Mouse (Mus musculus): ENCODE results near the gene Stard5. TPM values are rescaled to one million over a fixed set of nuclear protein-coding genes. Genes with fewer than 3 reads are reported as not detected.

Stard5 gene
- polyA plus RNA-seq, 1 experiment from 2014 or later = 19.4 TPM

DNA sequence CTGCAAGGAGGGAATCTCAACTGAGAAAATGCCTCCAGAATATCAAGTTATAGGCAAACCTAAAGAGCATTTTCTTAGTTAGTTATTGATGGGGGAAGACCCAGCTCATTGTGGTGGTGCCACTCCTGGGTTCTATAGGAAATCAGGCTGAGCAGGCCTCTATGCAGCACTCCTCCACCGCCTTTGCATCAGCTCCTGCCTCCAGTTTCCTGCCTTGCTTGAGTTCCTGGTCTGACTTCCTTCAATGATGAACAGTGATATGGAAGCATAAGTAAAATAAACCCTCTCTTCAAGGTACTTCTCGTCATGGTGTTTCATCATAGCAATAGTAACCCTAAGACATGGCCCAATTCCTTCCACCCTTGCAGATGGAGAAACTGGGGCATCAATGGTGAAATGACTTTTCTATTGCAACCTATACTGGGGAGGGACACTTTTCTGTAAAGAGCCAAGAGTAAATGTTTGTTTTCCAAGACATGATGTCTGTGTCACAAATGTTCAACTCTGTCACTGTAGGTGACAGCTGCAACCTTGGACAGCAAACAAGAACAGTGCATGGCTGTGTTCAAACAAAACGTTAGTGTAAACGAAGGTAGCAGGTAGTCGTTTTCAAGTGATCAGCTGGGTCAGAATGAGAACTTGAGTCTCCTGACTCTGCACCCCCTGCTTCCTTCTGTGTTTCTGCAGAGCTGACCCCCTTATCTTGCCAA, 36.3 kb downstream of the Stard5 start:
- Histone ChIP-seq H3K9me3 (ENCODE audit: control insufficient read depth, low read length) (no peaks in the 10 kb centered on the region), H3K4me2 (replicated peaks; ENCODE audit: low read depth, low read length) (no peak overlapping the region), H3K27me3 (ENCODE audit: control insufficient read depth, insufficient read depth, low read length) (no peaks in the 10 kb centered on the region), H3K27ac (ENCODE audit: low read depth, low read length) (no peak overlapping the region), H3K4me1 (ENCODE audit: control insufficient read depth, insufficient read depth, low read length) (no peaks in the 10 kb centered on the region), H3K9ac (ENCODE audit: low read depth, low read length) (no peak overlapping the region), H3K36me3 (ENCODE audit: control insufficient read depth, insufficient read depth, low read length) (no peaks in the 10 kb centered on the region), H3K4me3 (ENCODE audit: low read length) (no peak overlapping the region)
- no peak for ATAC-seq (ENCODE audit: low FRiP score, low TSS enrichment)
- 87% methylated on average over 5 of the region's 5 CpGs for WGBS

DNA sequence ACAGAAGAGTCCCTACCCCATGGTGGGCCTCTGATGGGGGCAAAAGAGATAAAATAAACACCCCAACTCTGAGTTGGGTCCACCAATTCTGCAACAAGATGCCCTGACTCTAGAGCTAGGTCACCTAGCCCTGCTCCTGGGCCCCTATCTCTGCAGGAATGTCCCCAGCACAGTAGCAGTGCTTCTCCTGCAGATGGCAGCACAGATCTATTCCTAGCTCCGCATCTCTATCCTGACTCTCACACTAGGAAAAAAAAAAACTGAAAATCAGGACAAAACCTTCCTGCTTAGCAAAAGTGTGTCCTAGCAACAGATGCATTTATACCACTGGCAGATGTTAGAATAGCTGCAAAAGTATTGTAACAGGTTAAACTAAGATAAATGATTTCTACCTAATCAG, 37.0 kb downstream of the Stard5 start:
- no peak overlapping the region for H3K4me3 ChIP-seq (ENCODE audit: low read length)
- no peaks in the 10 kb centered on the region for H3K9me3 ChIP-seq (ENCODE audit: control insufficient read depth, low read length)
- H3K4me1 ChIP-seq (ENCODE audit: control insufficient read depth, insufficient read depth, low read length) = no peaks in the 10 kb centered on the region
- H3K9ac ChIP-seq (ENCODE audit: low read depth, low read length) = no peak overlapping the region
- ATAC-seq (ENCODE audit: low FRiP score, low TSS enrichment) = no peak
- WGBS = 22% methylated on average over 1 of the region's 1 CpGs
- H3K36me3 ChIP-seq (ENCODE audit: control insufficient read depth, insufficient read depth, low read length) = no peaks in the 10 kb centered on the region
- H3K27me3 ChIP-seq (ENCODE audit: control insufficient read depth, insufficient read depth, low read length) = no peaks in the 10 kb centered on the region
- no peak overlapping the region for H3K4me2 ChIP-seq (replicated peaks; ENCODE audit: low read depth, low read length)
- H3K27ac ChIP-seq (ENCODE audit: low read depth, low read length) = no peak overlapping the region

DNA sequence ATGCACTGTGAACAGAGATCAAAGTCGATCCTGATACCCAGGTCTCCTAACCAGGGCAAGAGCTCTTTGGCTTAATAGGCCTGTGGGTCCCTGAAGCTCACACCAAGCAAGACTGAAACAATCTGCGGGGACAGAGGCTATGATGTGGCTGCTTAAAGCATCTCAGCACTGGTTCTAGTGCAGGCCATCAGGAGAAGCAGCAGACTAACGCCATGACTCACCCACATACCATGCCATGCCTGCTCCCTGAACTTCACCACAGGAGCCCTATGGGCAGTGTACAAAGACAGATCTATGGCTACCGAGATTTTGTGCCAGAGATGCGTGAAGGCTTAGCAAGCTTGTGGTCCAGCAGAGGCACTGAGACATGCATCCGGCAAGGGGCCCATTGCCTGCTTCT, 39.8 kb downstream of the Stard5 start:
- Histone ChIP-seq H3K27me3 (ENCODE audit: control insufficient read depth, insufficient read depth, low read length) (no peaks in the 10 kb centered on the region), H3K27ac (ENCODE audit: low read depth, low read length) (no peak overlapping the region), H3K9ac (ENCODE audit: low read depth, low read length) (no peak overlapping the region), H3K4me2 (replicated peaks; ENCODE audit: low read depth, low read length) (no peak overlapping the region), H3K36me3 (ENCODE audit: control insufficient read depth, insufficient read depth, low read length) (no peaks in the 10 kb centered on the region), H3K9me3 (ENCODE audit: control insufficient read depth, low read length) (no peaks in the 10 kb centered on the region), H3K4me1 (ENCODE audit: control insufficient read depth, insufficient read depth, low read length) (no peaks in the 10 kb centered on the region), H3K4me3 (ENCODE audit: low read length) (no peak overlapping the region)
- 87% methylated on average over 6 of the region's 6 CpGs for WGBS
- ATAC-seq (ENCODE audit: low FRiP score, low TSS enrichment) = no peak

DNA sequence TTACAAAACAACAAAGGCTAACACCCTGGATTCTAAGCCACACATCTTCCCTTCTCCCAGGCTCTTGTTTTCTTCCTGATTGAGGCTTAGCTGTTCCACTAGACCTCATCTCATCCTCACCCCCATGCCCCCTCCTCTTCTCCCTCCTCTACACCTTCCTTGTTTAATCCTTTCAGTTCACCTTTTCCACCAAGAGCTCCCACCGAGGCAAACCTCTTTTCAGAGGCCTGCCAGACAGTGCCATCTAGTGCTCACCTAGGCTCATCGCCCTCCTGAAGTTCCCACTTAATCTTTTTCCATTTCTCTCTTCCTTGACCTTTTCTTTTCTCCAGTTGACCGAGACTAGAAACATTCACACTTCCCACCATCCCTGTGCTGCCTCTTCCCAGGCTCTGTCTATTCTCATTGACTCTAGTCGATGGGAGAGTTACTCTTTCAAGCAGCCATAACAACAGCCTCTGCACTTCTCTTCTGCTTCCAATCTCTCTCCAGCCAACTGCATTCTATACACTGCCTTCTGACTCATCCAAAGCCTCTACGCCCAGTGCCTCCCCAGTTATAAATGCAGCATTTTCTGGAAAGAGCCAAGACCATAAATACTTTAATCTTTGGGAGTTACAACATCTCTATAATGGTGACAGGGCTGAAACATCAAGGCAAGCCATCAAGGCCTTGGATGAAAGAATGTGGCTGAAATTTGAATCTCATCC, 43.9 kb downstream of the Stard5 start:
- Histone ChIP-seq H3K4me2 (replicated peaks; ENCODE audit: low read depth, low read length) (no peak overlapping the region), H3K4me1 (ENCODE audit: control insufficient read depth, insufficient read depth, low read length) (no peaks in the 10 kb centered on the region), H3K36me3 (ENCODE audit: control insufficient read depth, insufficient read depth, low read length) (no peaks in the 10 kb centered on the region), H3K9me3 (ENCODE audit: control insufficient read depth, low read length) (no peaks in the 10 kb centered on the region), H3K27ac (ENCODE audit: low read depth, low read length) (no peak overlapping the region), H3K4me3 (ENCODE audit: low read length) (no peak overlapping the region), H3K27me3 (ENCODE audit: control insufficient read depth, insufficient read depth, low read length) (no peaks in the 10 kb centered on the region), H3K9ac (ENCODE audit: low read depth, low read length) (no peak overlapping the region)
- ATAC-seq (ENCODE audit: low FRiP score, low TSS enrichment) = no peak
- WGBS = 35% methylated on average over 5 of the region's 5 CpGs

DNA sequence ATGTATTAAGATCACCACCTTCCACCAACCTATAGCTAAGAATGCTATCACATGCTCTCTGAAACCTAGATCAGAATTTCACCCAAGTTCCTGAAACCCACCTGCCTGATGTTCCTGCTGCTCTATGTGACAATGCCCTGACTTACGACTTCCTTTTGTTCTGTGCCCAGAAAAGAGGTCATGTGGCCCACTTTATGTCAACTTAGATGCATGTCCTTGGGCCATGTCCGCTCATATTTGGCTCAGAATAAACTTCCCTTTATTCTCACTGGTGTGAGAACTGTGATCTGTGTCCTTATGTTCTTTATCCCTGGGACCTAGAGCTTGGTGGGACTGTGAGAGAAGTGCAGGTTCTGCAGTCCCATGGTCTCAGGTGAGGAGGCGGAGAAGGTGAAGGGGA, 45.5 kb downstream of the Stard5 start:
- H3K9ac ChIP-seq (ENCODE audit: low read depth, low read length) = no peak overlapping the region
- no peak overlapping the region for H3K4me3 ChIP-seq (ENCODE audit: low read length)
- no peaks in the 10 kb centered on the region for H3K36me3 ChIP-seq (ENCODE audit: control insufficient read depth, insufficient read depth, low read length)
- ATAC-seq (ENCODE audit: low FRiP score, low TSS enrichment) = no peak
- WGBS = 81% methylated on average over 3 of the region's 3 CpGs
- H3K4me1 ChIP-seq (ENCODE audit: control insufficient read depth, insufficient read depth, low read length) = no peaks in the 10 kb centered on the region
- H3K9me3 ChIP-seq (ENCODE audit: control insufficient read depth, low read length) = no peaks in the 10 kb centered on the region
- no peak overlapping the region for H3K27ac ChIP-seq (ENCODE audit: low read depth, low read length)
- H3K4me2 ChIP-seq (replicated peaks; ENCODE audit: low read depth, low read length) = no peak overlapping the region
- no peaks in the 10 kb centered on the region for H3K27me3 ChIP-seq (ENCODE audit: control insufficient read depth, insufficient read depth, low read length)

DNA sequence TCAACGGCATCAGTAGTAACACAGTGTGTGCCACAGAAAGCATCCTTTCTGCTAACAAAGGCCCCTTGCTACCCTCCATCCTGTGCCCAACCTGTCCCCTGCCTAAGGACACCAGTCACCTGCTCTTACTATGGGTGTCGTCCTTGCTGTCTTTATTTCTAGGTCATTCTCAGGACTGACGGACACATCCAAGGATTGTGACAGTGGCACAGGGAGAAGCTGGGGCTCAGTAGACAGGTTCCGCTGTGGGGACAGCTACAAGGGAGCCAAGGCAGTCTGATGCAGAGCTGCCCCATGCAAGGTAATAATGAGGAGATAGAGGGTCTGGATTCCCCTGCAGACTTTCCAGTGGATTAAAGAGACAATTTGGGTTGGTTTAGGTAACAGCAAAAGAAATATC, 46.7 kb downstream of the Stard5 start:
- Histone ChIP-seq H3K4me3 (ENCODE audit: low read length) (no peak overlapping the region), H3K9ac (ENCODE audit: low read depth, low read length) (no peak overlapping the region), H3K36me3 (ENCODE audit: control insufficient read depth, insufficient read depth, low read length) (no peaks in the 10 kb centered on the region), H3K4me2 (replicated peaks; ENCODE audit: low read depth, low read length) (no peak overlapping the region), H3K9me3 (ENCODE audit: control insufficient read depth, low read length) (no peaks in the 10 kb centered on the region), H3K27me3 (ENCODE audit: control insufficient read depth, insufficient read depth, low read length) (no peaks in the 10 kb centered on the region), H3K27ac (ENCODE audit: low read depth, low read length) (no peak overlapping the region), H3K4me1 (ENCODE audit: control insufficient read depth, insufficient read depth, low read length) (no peaks in the 10 kb centered on the region)
- ATAC-seq (ENCODE audit: low FRiP score, low TSS enrichment) = no peak
- whole genome bisulfite sequencing = 89% methylated on average over 4 of the region's 4 CpGs

DNA sequence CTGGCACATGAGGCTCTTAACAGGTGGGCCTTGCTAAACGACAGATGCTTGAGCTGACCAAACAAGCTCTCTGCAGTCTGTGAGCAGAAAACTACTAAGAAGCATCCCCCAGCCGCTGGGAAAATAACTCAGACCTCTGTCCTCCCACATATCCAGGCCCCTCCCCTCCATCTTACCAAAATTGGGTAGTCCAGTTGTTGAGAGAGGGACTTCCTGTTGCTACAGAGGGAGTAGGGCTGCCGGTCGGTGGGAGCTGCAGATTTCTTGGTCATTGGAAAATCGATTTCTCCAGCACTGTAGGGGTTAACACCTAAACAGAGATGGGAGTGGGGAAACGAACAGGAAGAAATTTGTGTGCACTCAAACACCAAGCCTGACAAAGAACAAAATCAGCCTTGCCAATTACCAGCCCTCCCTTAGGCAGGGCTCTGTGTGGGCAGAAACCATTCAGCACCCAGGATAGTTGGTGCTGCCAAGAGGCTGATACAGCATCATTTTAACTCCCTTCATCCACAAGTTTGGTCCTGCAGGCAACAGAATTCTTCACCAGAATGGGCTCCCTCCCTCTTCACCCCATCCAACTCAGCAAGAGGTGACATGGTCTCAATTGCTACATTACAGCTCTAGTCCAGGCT, 51.0 kb downstream of the Stard5 start:
- Histone ChIP-seq H3K9me3 (ENCODE audit: control insufficient read depth, low read length) (no peaks in the 10 kb centered on the region), H3K4me1 (ENCODE audit: control insufficient read depth, insufficient read depth, low read length) (no peaks in the 10 kb centered on the region), H3K4me2 (replicated peaks; ENCODE audit: low read depth, low read length) (no peak overlapping the region), H3K4me3 (ENCODE audit: low read length) (no peak overlapping the region), H3K9ac (ENCODE audit: low read depth, low read length) (no peak overlapping the region), H3K27me3 (ENCODE audit: control insufficient read depth, insufficient read depth, low read length) (no peaks in the 10 kb centered on the region), H3K36me3 (ENCODE audit: control insufficient read depth, insufficient read depth, low read length) (no peaks in the 10 kb centered on the region), H3K27ac (ENCODE audit: low read depth, low read length) (no peak overlapping the region)
- WGBS = 19% methylated on average over 6 of the region's 6 CpGs
- ATAC-seq (ENCODE audit: low FRiP score, low TSS enrichment) = no peak

DNA sequence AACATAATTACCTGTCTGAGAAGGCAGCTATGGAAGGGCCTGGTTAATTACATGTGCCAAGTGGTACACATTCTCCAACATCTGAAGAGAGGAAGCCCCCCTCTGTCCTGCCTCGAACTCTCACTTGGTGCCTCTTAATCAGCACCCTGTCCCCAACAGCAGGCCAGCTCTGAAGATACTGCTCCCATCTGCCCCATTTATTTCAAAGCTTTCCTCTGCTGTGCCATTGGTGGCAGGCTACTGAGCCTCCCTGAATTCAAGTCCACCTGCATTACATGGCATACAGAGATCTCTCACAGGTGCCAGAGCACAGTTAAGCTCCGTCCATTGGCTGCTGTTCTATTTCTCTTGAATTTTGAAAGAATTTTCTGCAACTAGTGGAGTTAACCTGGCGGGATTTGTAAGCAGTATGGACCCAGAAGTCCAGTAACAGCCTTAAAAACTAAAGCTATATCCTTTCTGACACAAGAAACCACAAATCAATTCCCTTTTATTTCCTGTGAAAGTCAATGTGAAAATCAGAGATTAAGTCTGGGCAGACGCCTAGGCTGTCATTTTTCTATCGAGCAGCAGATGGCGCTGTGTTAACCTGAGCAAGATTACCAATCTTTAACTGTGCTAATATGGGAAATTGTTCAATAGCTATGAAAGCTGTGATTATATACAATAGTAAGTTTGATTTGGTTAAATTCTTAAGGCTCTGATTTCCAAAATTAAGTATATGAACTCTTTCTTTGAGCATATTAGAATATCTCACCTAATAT, 63.9 kb downstream of the Stard5 start:
- ATAC-seq (ENCODE audit: low FRiP score, low TSS enrichment) = no peak

More for the DNA sequence above, 63.9 kb downstream of the Stard5 start:
- Histone ChIP-seq H3K27me3 (ENCODE audit: control insufficient read depth, insufficient read depth, low read length) (no peaks in the 10 kb centered on the region), H3K9ac (ENCODE audit: low read depth, low read length) (no peak overlapping the region), H3K9me3 (ENCODE audit: control insufficient read depth, low read length) (no peaks in the 10 kb centered on the region), H3K36me3 (ENCODE audit: control insufficient read depth, insufficient read depth, low read length) (no peaks in the 10 kb centered on the region), H3K4me3 (ENCODE audit: low read length) (no peak overlapping the region), H3K4me2 (replicated peaks; ENCODE audit: low read depth, low read length) (no peak overlapping the region), H3K27ac (ENCODE audit: low read depth, low read length) (no peak overlapping the region), H3K4me1 (ENCODE audit: control insufficient read depth, insufficient read depth, low read length) (no peaks in the 10 kb centered on the region)
- 29% methylated on average over 6 of the region's 6 CpGs for WGBS

Measured in kidney, embryonic 14.5 days (tissue).